Mouse (Mus musculus) CH12.LX (cell line): ENCODE data around the gene Unc13a.

ENCODE experiments used
- BHLHE40 ChIP-seq: IDR thresholded peaks from 2 replicates; pipeline ENCODE4 v1.6.1; 2011; ENCODE audit warnings: mild to moderate bottlenecking, low read depth, low read length, improper control_type of control experiment
- CHD2 ChIP-seq: IDR thresholded peaks from 2 replicates; pipeline ENCODE4 v1.6.1; 2011; ENCODE audit warnings: low read length, improper control_type of control experiment
- CTCF ChIP-seq, 2 experiments: IDR thresholded peaks in 1 of 2; conservative IDR thresholded peaks in 1 of 2; 2 replicates each; pipeline ENCODE4 v1.5.1; 2011 to 2012; ENCODE audit warnings: low read depth in 2 of 2, low read length in 2 of 2, improper control_type of control experiment in 1 of 2, inconsistent platforms in 1 of 2, mild to moderate bottlenecking in 1 of 2, moderate library complexity in 1 of 2
- EP300 ChIP-seq: IDR thresholded peaks from 2 replicates; pipeline ENCODE4 v1.6.1; 2011; ENCODE audit warnings: low read length, improper control_type of control experiment
- GABPA ChIP-seq: IDR thresholded peaks from 2 replicates; pipeline ENCODE4 v1.6.1; 2012; ENCODE audit warnings: low read depth, low read length, improper control_type of control experiment, inconsistent platforms; ENCODE audit not compliant: insufficient replicate concordance
- JUND ChIP-seq: conservative IDR thresholded peaks from 2 replicates; pipeline ENCODE4 v1.6.1; 2011; ENCODE audit warnings: low read depth, low read length, improper control_type of control experiment
- KAT2A ChIP-seq: IDR thresholded peaks from 2 replicates; pipeline ENCODE4 v1.6.1; 2012; ENCODE audit warnings: low read length, improper control_type of control experiment, inconsistent platforms; ENCODE audit not compliant: insufficient replicate concordance
- POLR2A ChIP-seq: IDR thresholded peaks from 2 replicates; pipeline ENCODE4 v1.6.1; 2011; ENCODE audit warnings: low read depth, mild to moderate bottlenecking, improper control_type of control experiment, low read length
- USF1 ChIP-seq: IDR thresholded peaks from 2 replicates; pipeline ENCODE4 v1.6.1; 2014; ENCODE audit warnings: low read depth, mild to moderate bottlenecking, inconsistent platforms, low read length, improper control_type of control experiment
- ZC3H11A ChIP-seq: IDR thresholded peaks from 2 replicates; pipeline ENCODE4 v1.6.1; 2012; ENCODE audit warnings: low read depth, mild to moderate bottlenecking, inconsistent platforms, low read length, improper control_type of control experiment
- ZNF384 ChIP-seq: IDR thresholded peaks from 2 replicates; pipeline ENCODE4 v1.6.1; 2012; ENCODE audit warnings: low read depth, low read length, improper control_type of control experiment, inconsistent platforms

- TF ChIP-seq POLR2A (peak; percentile 85), BHLHE40 (peak; percentile 37; the same call in 1 of the 2 replicates), KAT2A (0 out of 2 replicates have a peak, but pooled peaks have one; percentile 30), CTCF (conservative IDR thresholded peaks at IDR 0.05 in 1 of 2, IDR thresholded peaks at IDR 0.05 in 1 of 2; ENCODE audit: low read depth in 2 of 2, low read length in 2 of 2) (no peak), EP300 (0 out of 2 replicates have a peak, but pooled peaks have one; percentile 8), ZC3H11A (no peak), ZNF384 (peak; percentile 88), JUND (no peak), USF1 (peak; percentile 73), CHD2 (peak; percentile 53; the same call in 1 of the 2 replicates), GABPA (no peak)
Observed at GRCm38 (mm10) chr8:71676020-71676741, 4.6 kb upstream of the Unc13a start, which contains the start of gene Jak3.
